Mouse (Mus musculus) heart, adult 2 months (tissue): Measurements from ENCODE around the gene Phlpp2. TPM values are rescaled to one million over a fixed set of nuclear protein-coding genes. Genes with fewer than 3 reads are reported as not detected.
A peak's percentile ranks its signal among the peaks of the same experiment; 100 is the strongest.
"Not testable (repeated sequence)": the region's sequence is repeated elsewhere in the genome, so short reads cannot be mapped to it uniquely, and the experiment has no call there.

Source experiments
- DNase-seq, 2 experiments: peaks; one replicate each; pipeline ENCODE4 v3.0.0; 2021
- H3K27ac ChIP-seq: fragments of 200-600 bp; 2 replicates; pipeline ENCODE4 v1.8.1; 2022
- H3K27me3 ChIP-seq: fragments of 200-500 bp; 2 replicates; pipeline ENCODE4 v1.6.1; 2012; ENCODE audit warnings: mild to moderate bottlenecking, low read length, inconsistent platforms, mixed read lengths; ENCODE audit not compliant: control insufficient read depth, insufficient read depth
- H3K36me3 ChIP-seq: fragments of 200-500 bp; 2 replicates; pipeline ENCODE4 v1.6.1; 2012; ENCODE audit warnings: low read length, inconsistent platforms; ENCODE audit not compliant: control insufficient read depth, insufficient read depth
- H3K4me1 ChIP-seq: fragments of 200-500 bp; 2 replicates; pipeline ENCODE4 v1.6.1; 2011; ENCODE audit warnings: low read length; ENCODE audit not compliant: control insufficient read depth, insufficient read depth
- H3K4me3 ChIP-seq: fragments of 200-600 bp; 2 replicates; pipeline ENCODE4 v1.8.1; 2022
- H3K79me2 ChIP-seq: fragments of 200-500 bp; replicated peaks from 2 replicates; pipeline ENCODE4 v1.6.1; 2012; ENCODE audit warnings: mild to moderate bottlenecking, inconsistent platforms, low read length, moderate library complexity, mixed read lengths; ENCODE audit not compliant: control insufficient read depth, insufficient read depth
- H3K9ac ChIP-seq: fragments of 200-500 bp; 2 replicates; pipeline ENCODE4 v1.6.1; 2012; ENCODE audit warnings: low read depth, mild to moderate bottlenecking, control low read depth, inconsistent platforms, low read length, mixed read lengths
- CTCF ChIP-seq: fragments of 200-600 bp; IDR thresholded peaks from 2 replicates; pipeline ENCODE4 v1.8.1; 2022; ENCODE audit warnings: antibody characterized with exemption, mild to moderate bottlenecking, moderate library complexity
- EP300 ChIP-seq: fragments of 200-500 bp; IDR thresholded peaks from 2 replicates; pipeline ENCODE4 v1.6.1; 2011; ENCODE audit warnings: low read depth, low read length, control low read depth; ENCODE audit not compliant: insufficient read depth
- POLR2A ChIP-seq: fragments of 200-500 bp; IDR thresholded peaks from 2 replicates; pipeline ENCODE4 v1.6.1; 2011; ENCODE audit warnings: mild to moderate bottlenecking, low read depth, low read length, control low read depth; ENCODE audit not compliant: insufficient read depth
- WGBS: fragments of 180-500 bp; shearing (Covaris S2); methylation state at CpG from one replicate; pipeline ENCODE4 v1.1.7; 2018; 5-methylcytosine and 5-hydroxymethylcytosine counted together
- intact Hi-C: fragments of 180-260 bp; cut with DNase I; formaldehyde crosslinking; loops from one replicate; pipeline ENCODE4 v1.15.1; 2025
- polyA plus RNA-seq: library from polyadenylated mRNA; depleted of rRNA; stranded (reverse); fragments of >200 nt; gene quantifications from 2 replicates; pipeline ENCODE4 v1.2.3, GENCODE M21; 2012
- total RNA-seq, 2 experiments: library from RNA; stranded (reverse); gene quantifications; 2 replicates each; pipeline ENCODE4 v1.2.3; 2021

Phlpp2 gene
- total and polyA plus RNA-seq, 3 experiments = 2.1 to 4.6 (median 3.2) TPM

- intact Hi-C loops = loop anchor here (5.0 to 10.0 kb wide), 4 partner anchors 51 to 302 kb away; partner anchors contain the start of genes Ap1g1, Dhx38, Ist1 and Txnl4b
- WGBS = 88% methylated on average over 5 of the region's 5 CpGs
These were observed 1.7 kb upstream of the Phlpp2 start for GRCm38 (mm10) chr8:109866690-109867089.

GRCm38 (mm10) chr8:109868680-109869361 lies 479 bp downstream of the Phlpp2 start:
- Histone ChIP-seq H3K27me3 (no peaks in the 10 kb centered on the region), H3K27ac (peak overlapping the region; percentile 85), H3K4me1 (peaks cover 2% of the 10 kb centered on the region), H3K79me2 (peaks cover 3% of the 10 kb centered on the region; the same call in 1 of the 2 replicates), H3K9ac (peak overlapping the region; percentile 96), H3K36me3 (peaks cover 8% of the 10 kb centered on the region), H3K4me3 (peak overlapping the region; percentile 81)
- WGBS = under 1% methylated on average over 62 of the region's 78 CpGs
- DNase-seq = no peak
- intact Hi-C loops = loop anchor here (5.0 to 10.0 kb wide), 4 partner anchors 48 to 304 kb away; partner anchors contain the start of genes Ap1g1, Dhx38, Ist1 and Txnl4b
- TF ChIP-seq EP300 = no peak
- no peak for TF ChIP-seq CTCF
- TF ChIP-seq POLR2A = no peak

More at GRCm38 (mm10) chr8:109866690-109867089, 1.7 kb upstream of the Phlpp2 start:
- Histone ChIP-seq H3K27me3 (no peaks in the 10 kb centered on the region), H3K4me3 (no peak overlapping the region), H3K9ac (no peak overlapping the region), H3K79me2 (peaks cover 3% of the 10 kb centered on the region; the same call in 1 of the 2 replicates), H3K36me3 (peaks cover 10% of the 10 kb centered on the region), H3K4me1 (peaks cover 2% of the 10 kb centered on the region), H3K27ac (no peak overlapping the region)
- TF ChIP-seq CTCF (no peak), POLR2A (no peak), EP300 (no peak)
- DNase-seq = no peak

GRCm38 (mm10) chr8:109871056-109871455 lies 2.7 kb downstream of the Phlpp2 start:
- intact Hi-C loops = no loop called here
- Histone ChIP-seq H3K36me3 (peaks cover 5% of the 10 kb centered on the region), H3K4me3 (no peak overlapping the region), H3K27me3 (no peaks in the 10 kb centered on the region), H3K4me1 (peaks cover 2% of the 10 kb centered on the region), H3K9ac (no peak overlapping the region), H3K79me2 (peaks cover 3% of the 10 kb centered on the region; the same call in 1 of the 2 replicates), H3K27ac (no peak overlapping the region)
- WGBS = 43% methylated on average over 1 of the region's 1 CpGs
- no peak for DNase-seq
- no peak for TF ChIP-seq EP300
- no peak for TF ChIP-seq CTCF
- no peak for TF ChIP-seq POLR2A

GRCm38 (mm10) chr8:109873800-109874199 lies 5.5 kb downstream of the Phlpp2 start:
- intact Hi-C loops = not testable (repeated sequence)
- 95% methylated on average over 3 of the region's 3 CpGs for WGBS

GRCm38 (mm10) chr8:109880012-109880662 lies 11.8 kb downstream of the Phlpp2 start:
- WGBS = 73% methylated on average over 5 of the region's 5 CpGs
- TF ChIP-seq EP300 (no peak), POLR2A (no peak), CTCF (no peak)
- DNase-seq = no peak
- H3K27me3 ChIP-seq = no peaks in the 10 kb centered on the region
- no peak overlapping the region for H3K4me3 ChIP-seq
- H3K4me1 ChIP-seq = no peaks in the 10 kb centered on the region
- intact Hi-C loops = no loop called here
- no peak overlapping the region for H3K27ac ChIP-seq
- peaks cover 2% of the 10 kb centered on the region for H3K36me3 ChIP-seq
- no peak overlapping the region for H3K9ac ChIP-seq
- no peaks in the 10 kb centered on the region; the same call in 1 of the 2 replicates for H3K79me2 ChIP-seq

More at GRCm38 (mm10) chr8:109873800-109874199, 5.5 kb downstream of the Phlpp2 start:
- not testable (repeated sequence) for H3K79me2 ChIP-seq, H3K9ac ChIP-seq, H3K27me3 ChIP-seq, H3K4me1 ChIP-seq, H3K27ac ChIP-seq, DNase-seq, H3K36me3 ChIP-seq, H3K4me3 ChIP-seq

GRCm38 (mm10) chr8:109885294-109885693 lies 17.0 kb downstream of the Phlpp2 start:
- H3K4me3 ChIP-seq = no peak overlapping the region

More at GRCm38 (mm10) chr8:109885294-109885693, 17.0 kb downstream of the Phlpp2 start:
- H3K36me3 ChIP-seq = no peaks in the 10 kb centered on the region; the same call in 1 of the 2 replicates
- intact Hi-C loops = no loop called here
- no peaks in the 10 kb centered on the region for H3K79me2 ChIP-seq
- H3K9ac ChIP-seq = no peak overlapping the region
- no peaks in the 10 kb centered on the region for H3K4me1 ChIP-seq
- no peaks in the 10 kb centered on the region for H3K27me3 ChIP-seq
- TF ChIP-seq POLR2A (no peak), CTCF (no peak), EP300 (no peak)
- no peak overlapping the region for H3K27ac ChIP-seq
- no peak for DNase-seq
